10 mouse cellular contexts compared by ENCODE assay signal in genomic region chr3:122033248-122033837, GRCm38 (mm10). TPM values are rescaled to one million over a fixed set of nuclear protein-coding genes. Genes with fewer than 3 reads are reported as not detected.
A peak's percentile ranks its signal among the peaks of the same experiment; 100 is the strongest.
DNase-seq lines count a peak whose midpoint lies in the region; ATAC-seq and TF ChIP-seq lines count a peak whose summit lies in the region.
"Had no signal": no experiment of that assay in that cellular context is flagged by ENCODE, and none has a peak within 500 bp of the region (broad histone marks: within the 10 kb centered on the region; RNA-seq: fewer than 3 reads in every experiment).

No protein-coding gene starts in this region.

- no peak for ATAC-seq in lung, embryonic 15.5 days (ENCODE audit: borderline replicate concordance, extremely low read depth, low FRiP score, low TSS enrichment)
- no peak for ATAC-seq in stomach, embryonic 14.5 days (ENCODE audit: insufficient number of reproducible peaks, insufficient read depth, low FRiP score, low read depth)

- intact Hi-C loops in heart, postnatal 10 days (cut with DNase I) = loop anchor here (2.0 kb wide), 1 partner anchor 69 kb away; no protein-coding TSS in a partner anchor

- H3K27me3 ChIP-seq in lung, embryonic 15.5 days = no peaks in the 10 kb centered on the region
- no peaks in the 10 kb centered on the region for H3K27me3 ChIP-seq in stomach, embryonic 14.5 days (ENCODE audit: control insufficient read depth, insufficient read depth, low read length)

- H3K9me3 ChIP-seq in lung, embryonic 15.5 days = no peaks in the 10 kb centered on the region
- H3K9me3 ChIP-seq in stomach, embryonic 14.5 days (ENCODE audit: control insufficient read depth, low read depth, low read length) = no peaks in the 10 kb centered on the region; the same call in 1 of the 2 replicates

- peak overlapping the region; percentile 67; the same call in 1 of the 2 replicates for H3K27ac ChIP-seq in lung, embryonic 15.5 days
- H3K27ac ChIP-seq in stomach, embryonic 14.5 days (ENCODE audit: low read length) = peak overlapping the region; percentile 44; the same call in 1 of the 2 replicates

- no peak overlapping the region for H3K9ac ChIP-seq in lung, embryonic 15.5 days
- no peak overlapping the region for H3K9ac ChIP-seq in stomach, embryonic 14.5 days (replicated peaks; ENCODE audit: low read depth, low read length)

- no peak overlapping the region for H3K4me3 ChIP-seq in lung, embryonic 15.5 days
- H3K4me3 ChIP-seq in stomach, embryonic 14.5 days (ENCODE audit: low read depth, low read length) = no peak overlapping the region

- DNase-seq in lung, postnatal 25 days (ENCODE audit: low spot score) = no peak
- DNase-seq in brain, embryonic 14.5 days (ENCODE audit: low read depth) = peak; percentile 18
- peak; percentile 66 to 67 for DNase-seq in heart, postnatal 10 days
- DNase-seq in thymus, postnatal 0 days (ENCODE audit: low spot score) = no peak
- DNase-seq in right cerebral cortex, adult 18-20 months = no peak
- DNase-seq in gastrocnemius, postnatal 25 days = no peak
- DNase-seq: right cerebral cortex, postnatal 25 days had no signal

- H3K4me1 ChIP-seq in lung, embryonic 15.5 days = peaks cover 19% of the 10 kb centered on the region
- peaks cover 7% of the 10 kb centered on the region for H3K4me1 ChIP-seq in stomach, embryonic 14.5 days (ENCODE audit: control insufficient read depth, insufficient read depth, low read length)

- H3K36me3 ChIP-seq in lung, embryonic 15.5 days = no peaks in the 10 kb centered on the region
- no peaks in the 10 kb centered on the region for H3K36me3 ChIP-seq in stomach, embryonic 14.5 days (ENCODE audit: control insufficient read depth, insufficient read depth, low read length)

- 54% methylated on average over 9 of the region's 9 CpGs for WGBS in lung, embryonic 15.5 days
- 34% methylated on average over 9 of the region's 9 CpGs for WGBS in stomach, embryonic 14.5 days

- no peak overlapping the region for H3K4me2 ChIP-seq in lung, embryonic 15.5 days
- no peak overlapping the region for H3K4me2 ChIP-seq in stomach, embryonic 14.5 days (replicated peaks; ENCODE audit: low read depth, low read length)

- no peak for TF ChIP-seq POLR2A in brain, embryonic 14.5 days (IDR thresholded peaks at IDR 0.05; ENCODE audit: borderline replicate concordance, extremely low read depth, insufficient read depth, insufficient read length, poor library complexity, severe bottlenecking)

- TF ChIP-seq CTCF in brain, embryonic 14.5 days (IDR thresholded peaks at IDR 0.05; ENCODE audit: borderline replicate concordance, extremely low read depth, insufficient read depth, insufficient read length) = no peak

RNA-seq across cellular contexts. Expression of gene Abca4, which starts 10.9 kb away (rescaled TPM):
- 1.3 and 1.5 TPM in 2 replicates for polyA plus RNA-seq in lung, embryonic 15.5 days (2015; fragmentation: Nextera tagmentation; extraction: Ambion mirVana)
- 1.9 and 5.0 TPM in 2 replicates for polyA plus RNA-seq in brain, embryonic 14.5 days (2012; rRNA removed)
- 1 to 10 TPM; 4.5 to 5.3 TPM for total RNA-seq in heart, postnatal 10 days (2021)
- 0.67 and 0.91 TPM in 2 replicates for polyA plus RNA-seq in stomach, embryonic 14.5 days (2014; fragmentation: Nextera tagmentation; extraction: Ambion mirVana)
- polyA plus RNA-seq in thymus, postnatal 0 days (2015; fragmentation: Nextera tagmentation; extraction: Ambion mirVana) = 0.18 and 0.42 TPM in 2 replicates
- 1 to 10 TPM in 1 of 2 experiments, under 1 TPM in 1; 0.64 to 1.1 TPM for total RNA-seq in gastrocnemius, postnatal 25 days (2021)
- total RNA-seq: monocyte, adult 5-6 weeks had no signal

Comparison
In these comparisons a context has a peak if more than half of its experiments do, and no peak if none do; other contexts are left out.
1. DNase-seq: peak in brain, embryonic 14.5 days (single experiment) and heart, postnatal 10 days (2 of 2); none in lung, postnatal 25 days (single experiment), thymus, postnatal 0 days (single experiment), right cerebral cortex, adult 18-20 months (single experiment) and gastrocnemius, postnatal 25 days (single experiment).